Mouse (Mus musculus): Measurements from ENCODE around the gene Tmem203.
A peak's percentile ranks its signal among the peaks of the same experiment; 100 is the strongest.
"Not testable (repeated sequence)": the region's sequence is repeated elsewhere in the genome, so short reads cannot be mapped to it uniquely, and the experiment has no call there.

Tmem203 gene

DNA sequence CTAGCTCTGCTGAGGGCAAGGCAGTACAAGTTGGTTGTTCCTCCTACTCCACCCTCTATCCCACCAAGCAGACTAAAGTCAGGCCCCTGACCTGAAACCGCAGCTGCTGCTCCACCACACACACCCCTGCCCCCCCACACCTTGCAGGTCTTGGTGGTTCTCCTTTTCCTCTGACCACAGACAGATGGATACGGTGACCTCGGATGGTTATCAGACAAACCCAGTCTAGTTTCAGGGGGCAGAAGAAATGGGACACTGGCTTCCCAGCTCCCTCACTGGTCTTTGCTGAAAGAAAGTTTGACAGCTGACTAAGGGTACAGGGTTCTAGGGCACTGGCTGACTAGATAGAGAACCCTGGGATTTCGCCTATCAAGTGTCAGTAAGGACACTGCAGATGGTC is 21.8 kb upstream of the Tmem203 start:
- DNase-seq (ENCODE audit: extremely low read depth, low read depth, low spot score): no peak

DNA sequence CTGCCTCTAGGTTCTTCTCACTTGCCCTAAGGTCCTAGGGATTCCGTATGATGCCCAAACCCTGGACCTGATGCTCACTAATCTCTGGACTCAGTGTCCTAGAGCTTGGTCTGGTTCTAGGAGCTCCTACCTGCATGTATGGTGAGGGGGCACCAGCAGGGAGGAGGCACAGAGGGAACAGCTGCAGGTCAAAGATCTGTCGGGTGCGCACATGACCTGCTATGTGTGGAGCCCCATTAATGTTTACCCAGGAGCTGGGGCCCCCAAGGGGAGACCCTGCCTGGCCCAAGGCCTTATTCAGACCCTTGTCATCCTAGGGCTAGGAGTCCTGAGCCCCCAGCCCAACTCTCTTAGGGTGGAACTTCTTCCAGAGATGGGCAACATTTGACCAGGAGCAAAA is 21.2 kb upstream of the Tmem203 start, which contains the start of gene Slc34a3:
Slc34a3 (minus strand) TSS at position 315 of the 400 bp plus-strand sequence.
- no peak for DNase-seq (ENCODE audit: extremely low read depth, low read depth, low spot score)

DNA sequence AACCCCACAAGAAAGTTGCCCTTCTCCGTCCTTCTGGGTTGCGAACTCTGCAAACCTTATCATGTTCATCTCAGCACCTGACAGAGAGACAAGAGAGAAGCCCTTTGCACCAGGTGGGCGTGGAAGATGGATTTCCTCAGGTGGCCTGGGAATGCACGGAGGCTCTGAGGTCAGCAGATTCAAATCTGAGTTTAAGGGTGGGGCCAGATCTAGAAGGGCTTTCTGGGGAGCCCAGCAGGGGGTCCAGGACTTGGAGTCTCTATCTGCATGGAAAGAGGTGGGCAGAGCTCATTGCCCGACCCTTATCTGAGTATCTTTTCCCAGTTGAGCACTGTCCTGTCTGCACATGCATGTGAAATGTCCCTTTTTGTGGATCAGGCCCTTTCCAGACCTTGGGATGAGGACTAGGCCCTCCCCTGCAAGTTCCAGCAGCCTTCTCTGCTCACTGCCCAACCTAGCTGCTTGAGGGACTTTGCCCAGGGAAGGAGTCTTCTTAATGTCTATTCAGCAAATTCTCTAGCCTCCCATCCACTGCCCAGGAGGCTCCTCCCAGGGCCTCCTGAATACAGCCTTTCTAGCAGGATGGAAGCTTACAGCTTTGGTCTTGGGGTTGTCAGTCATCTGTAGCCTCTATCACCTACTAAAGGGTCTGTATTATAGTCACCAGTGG is 20.6 kb upstream of the Tmem203 start:
- DNase-seq (ENCODE audit: extremely low read depth, low read depth, low spot score): no peak

DNA sequence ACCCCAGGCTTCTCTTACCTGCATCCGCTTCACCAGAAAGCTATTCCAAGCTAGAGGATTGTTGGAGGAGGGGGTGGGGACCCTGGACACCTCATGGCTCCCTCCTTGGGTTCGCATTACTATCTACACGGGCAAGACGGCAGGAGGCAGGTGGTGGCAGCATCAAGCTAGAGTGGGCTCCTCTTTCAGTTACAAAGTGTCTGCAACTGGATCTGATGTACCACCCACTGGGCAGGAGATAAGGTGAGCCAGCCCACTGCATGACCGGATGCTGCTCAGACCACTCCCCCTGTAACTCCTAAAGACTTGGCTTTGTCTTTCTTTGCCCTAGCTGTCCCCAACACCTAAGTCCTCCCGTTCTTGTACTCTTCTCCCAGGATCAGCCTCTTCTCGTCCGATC is 18.6 kb upstream of the Tmem203 start, which contains the start of gene Rnf224:
Rnf224 (minus strand) TSS at position 174 of the 400 bp plus-strand sequence.
- DNase-seq (ENCODE audit: extremely low read depth, low read depth, low spot score): no peak

DNA sequence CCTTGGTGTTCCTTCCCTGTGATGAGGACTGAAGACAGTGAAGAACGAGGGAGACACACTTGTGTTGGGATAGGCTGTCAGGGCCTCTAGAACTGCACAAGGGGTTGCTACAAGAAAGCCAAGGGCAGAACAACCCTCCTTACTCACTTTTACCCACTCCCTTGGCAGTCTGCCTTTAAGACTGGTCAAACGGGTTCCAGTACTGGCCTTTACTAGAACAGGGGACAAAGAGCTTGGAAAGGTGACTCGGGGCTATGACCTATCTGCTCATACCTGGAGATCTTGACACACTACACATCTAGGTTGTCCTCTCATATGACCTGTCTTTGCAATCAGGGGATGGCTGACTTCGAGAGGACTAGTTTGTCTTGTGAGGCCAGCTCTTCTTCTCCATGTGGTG is 17.7 kb upstream of the Tmem203 start:
- DNase-seq (ENCODE audit: extremely low read depth, low read depth, low spot score): peak; percentile 77

DNA sequence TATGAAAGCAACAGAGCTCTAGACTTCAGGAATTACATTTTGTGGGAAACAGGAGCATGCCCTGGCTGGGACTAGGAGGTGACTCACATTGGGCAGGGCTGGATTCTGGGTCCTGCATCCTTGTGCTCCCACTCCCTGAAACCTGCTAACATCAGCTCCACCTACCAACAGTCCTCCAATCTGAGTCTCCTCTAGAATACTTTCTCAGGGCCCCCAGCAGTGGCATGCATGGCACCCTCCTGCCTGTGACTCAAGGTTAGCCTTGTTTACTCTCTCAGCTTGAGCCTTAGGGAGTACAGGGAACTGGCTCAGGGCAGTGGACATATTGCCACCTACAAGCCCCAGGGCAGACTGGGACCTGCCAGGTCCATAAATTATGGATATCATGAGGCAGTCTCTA is 17.1 kb upstream of the Tmem203 start:
- DNase-seq (ENCODE audit: extremely low read depth, low read depth, low spot score): no peak

DNA sequence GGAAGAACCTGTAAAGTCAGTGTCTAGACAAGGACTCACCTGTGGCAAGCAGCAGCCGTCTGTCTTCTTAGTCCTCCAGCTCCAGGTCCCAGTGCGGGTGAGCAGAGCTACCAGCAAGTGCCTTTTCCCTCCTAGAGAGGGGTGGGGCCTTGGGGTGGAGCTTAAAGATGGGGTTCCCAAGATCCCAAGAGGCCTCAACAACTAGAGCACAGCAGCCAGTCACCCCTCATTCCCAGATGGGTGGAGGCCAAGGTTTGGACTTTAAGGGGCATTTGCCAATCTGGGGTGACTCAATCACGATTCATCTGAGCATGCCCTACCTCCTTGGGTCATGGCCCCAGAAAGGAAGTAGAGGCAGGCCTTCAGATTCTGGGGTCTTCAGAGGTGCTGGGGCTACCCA is 15.5 kb upstream of the Tmem203 start:
- DNase-seq (ENCODE audit: extremely low read depth, low read depth, low spot score): no peak

DNA sequence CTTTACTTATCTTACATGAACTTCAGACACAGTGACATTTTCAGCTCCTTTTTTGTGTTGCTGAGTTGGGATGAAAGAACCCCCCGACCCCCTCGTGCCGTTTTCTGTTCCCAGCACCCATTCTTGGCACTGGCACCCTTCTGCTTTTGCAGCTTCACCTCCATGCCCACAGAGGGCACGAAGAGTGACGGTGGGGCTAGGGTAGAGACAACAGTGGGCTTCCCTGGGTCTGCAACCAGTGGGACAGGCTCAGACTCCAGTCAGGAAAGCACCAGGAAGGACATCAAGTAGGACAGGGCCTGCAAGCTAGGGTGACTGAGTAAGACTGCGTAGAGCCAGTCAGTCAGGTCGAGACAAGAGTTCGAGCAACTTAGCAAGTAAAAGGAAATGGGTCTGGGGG is 14.9 kb upstream of the Tmem203 start:
- DNase-seq (ENCODE audit: extremely low read depth, low read depth, low spot score): no peak

DNA sequence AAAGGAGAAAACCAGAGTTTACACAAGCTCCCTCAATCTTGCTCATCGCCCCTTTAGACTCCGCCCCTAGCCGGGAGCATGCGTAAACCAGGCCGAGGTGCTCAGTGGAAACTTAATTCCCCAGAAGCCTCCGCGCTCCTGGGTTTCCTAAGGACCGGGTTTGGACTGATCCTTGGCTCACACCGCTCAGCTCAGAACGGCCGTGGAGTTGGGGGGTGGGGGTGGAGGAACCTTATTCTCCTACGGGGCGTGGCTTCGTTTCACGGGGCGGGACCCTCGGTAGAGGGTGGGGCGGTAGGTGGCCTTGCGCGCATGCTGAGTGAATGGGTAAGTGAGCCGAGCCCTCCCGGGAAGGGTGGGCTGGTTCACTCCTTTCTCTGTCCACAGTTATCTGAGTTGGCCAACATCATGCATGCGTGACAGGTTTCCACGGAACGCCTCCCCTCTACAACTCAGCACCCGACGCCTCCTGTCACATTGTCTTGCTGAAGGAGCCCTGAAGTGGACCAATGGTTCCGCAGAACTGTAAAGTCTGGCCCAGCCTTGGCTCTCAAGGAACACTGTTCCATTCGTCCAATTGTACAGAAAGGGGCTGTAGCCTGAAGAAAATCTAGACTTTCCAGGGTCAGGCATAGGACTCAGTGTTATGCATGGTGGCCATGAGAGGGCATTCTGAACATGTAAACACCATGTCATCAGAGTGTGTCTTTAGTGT is 14.4 kb upstream of the Tmem203 start:
- DNase-seq (ENCODE audit: extremely low read depth, low read depth, low spot score): no peak

DNA sequence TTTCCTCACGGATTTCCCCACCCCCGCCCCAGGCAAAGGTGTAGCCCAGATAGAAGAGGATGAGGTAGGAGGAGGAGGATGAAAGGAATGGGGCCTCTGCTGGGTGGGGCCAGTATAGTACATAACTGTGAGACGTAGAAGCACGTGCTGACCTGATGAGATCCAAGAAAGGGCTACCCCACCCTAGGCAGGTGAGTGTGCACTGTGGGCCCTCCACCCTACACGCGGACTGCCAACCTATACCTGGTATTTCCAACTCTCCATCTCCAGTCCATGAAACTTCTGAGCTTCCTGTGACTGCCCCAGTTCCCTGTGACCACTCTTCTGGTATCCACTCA is 13.8 kb upstream of the Tmem203 start:
- no peak for DNase-seq (ENCODE audit: extremely low read depth, low read depth, low spot score)

DNA sequence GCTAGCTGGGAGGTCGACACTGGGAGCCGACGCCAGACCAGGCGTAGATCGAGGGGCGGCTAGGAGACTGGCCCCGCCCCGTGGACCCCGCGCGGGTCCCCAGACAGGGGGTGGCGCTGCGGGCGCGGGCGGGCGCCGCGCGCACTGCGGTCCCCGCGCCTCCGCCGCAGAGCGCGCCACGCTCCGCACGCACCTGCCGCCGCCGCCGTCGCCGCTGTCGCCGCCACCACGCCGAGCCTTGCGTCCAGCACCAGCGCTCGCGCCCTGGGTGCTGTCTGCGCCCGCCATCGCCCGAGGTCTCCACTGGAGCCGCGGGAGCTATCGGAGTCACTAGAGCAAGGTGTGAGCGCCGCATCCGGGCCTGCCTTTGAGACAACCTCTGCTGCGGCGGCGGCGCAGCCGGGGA is 13.1 kb upstream of the Tmem203 start, which contains the start of the genes Rnf208 and Cysrt1:
Rnf208 (plus strand) TSS at position 155 of the 406 bp plus-strand sequence.
Cysrt1 (minus strand) TSS at position 352 of the 406 bp plus-strand sequence.
- DNase-seq (ENCODE audit: extremely low read depth, low read depth, low spot score): no peak

DNA sequence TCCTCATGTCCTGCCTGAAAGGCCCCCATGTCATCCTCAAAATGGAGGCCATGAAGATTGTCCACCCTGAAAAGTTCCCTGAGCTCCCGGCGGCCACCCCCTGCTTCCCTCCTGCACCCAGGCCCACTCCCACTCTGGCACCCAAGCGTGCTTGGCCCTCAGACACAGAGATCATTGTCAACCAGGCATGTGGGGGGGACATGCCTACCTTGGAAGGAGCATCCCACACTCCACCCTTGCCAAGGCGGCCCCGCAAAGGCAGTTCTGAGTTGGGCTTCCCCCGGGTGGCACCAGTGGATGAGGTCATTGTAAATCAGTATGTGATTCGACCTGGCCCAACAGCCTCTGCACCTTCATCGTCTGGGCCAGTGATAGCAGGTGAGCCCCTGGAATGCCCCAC is 11.9 kb upstream of the Tmem203 start:
- DNase-seq (ENCODE audit: extremely low read depth, low read depth, low spot score): no peak

DNA sequence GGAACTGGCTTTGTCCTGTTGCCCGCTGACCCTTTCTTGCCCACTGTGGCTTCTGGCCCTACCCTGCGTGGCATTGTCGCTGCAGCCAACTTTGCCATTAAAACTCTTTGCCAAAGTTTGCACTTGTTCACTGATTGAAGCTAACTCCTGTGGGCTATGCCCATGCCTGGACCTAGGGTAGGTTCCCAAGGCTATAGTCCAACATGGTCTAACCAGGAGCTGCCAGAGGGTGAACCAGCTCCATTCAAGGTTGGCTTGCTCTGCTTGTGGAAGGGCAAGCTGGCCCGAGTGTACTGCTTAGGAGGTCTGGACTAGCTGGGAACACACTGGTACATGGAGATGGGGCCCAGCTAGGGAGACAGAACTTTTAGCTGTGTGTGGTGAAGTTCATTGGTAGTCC is 11.1 kb upstream of the Tmem203 start:
- no peak for DNase-seq (ENCODE audit: extremely low read depth, low read depth, low spot score)

DNA sequence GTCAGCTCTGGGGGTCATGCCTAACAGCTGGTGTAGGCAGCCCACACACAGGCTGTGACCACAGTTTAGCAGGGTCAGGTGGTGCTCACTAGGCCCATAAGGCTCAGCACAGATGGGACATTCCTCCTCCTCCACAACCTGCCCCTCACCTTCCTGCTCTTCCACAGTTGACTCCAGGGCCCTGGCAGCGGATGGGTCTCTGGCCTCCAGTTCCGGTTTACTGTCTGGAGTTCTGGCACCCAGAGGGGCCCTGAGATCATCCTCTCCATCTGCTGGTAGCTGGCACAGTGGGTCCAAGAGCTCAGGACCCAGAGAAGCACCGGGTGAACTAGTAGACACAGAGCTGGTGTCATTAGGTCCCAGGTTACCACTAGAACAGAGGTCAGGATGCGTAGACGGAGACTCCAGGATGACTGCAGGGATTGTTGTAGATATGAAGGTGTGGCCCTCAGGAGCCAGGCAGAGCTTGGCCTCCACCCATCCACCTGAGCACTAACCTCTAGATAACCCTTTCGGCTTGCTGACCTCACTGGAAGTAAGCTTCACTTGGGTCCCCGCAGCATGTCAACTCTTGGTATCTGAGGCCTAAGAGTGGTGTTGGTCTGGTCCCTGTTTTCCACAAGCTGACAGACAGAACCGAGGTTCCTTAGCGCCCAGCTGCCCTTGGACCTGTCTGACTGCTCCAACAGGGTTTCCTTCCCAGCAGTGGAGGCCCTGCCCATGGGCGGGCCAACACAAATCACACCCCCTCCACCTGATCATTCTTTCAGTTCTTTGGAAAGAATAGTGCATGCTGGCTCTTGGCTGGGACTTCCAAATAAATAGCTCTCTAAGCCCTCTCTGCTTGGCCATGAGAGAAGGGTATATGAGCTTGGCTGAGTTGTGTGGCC is 8.8 kb upstream of the Tmem203 start, which contains the start of gene AL732309.1:
AL732309.1 (minus strand) TSS at position 681 of the 890 bp plus-strand sequence.
- no peak for DNase-seq (ENCODE audit: extremely low read depth, low read depth, low spot score)

DNA sequence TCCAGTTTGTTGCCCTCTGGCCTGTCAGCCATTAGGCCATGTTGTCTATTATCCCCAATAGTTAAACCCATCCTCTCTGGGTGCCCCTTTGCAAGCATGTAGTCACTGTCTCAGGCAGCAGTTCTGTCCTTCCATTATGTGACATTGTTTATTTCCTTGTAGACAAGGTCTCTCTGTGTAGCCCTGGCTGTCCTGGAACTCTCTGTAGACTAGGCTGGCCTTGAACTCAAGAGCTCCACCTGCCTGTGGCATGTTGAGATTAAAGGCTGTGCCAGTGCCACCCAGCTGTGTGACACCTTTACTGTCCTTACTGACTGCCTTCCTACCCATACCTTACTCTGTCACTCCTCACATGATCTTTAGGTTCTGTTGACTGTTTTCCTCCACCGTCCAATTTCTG is 2.9 kb upstream of the Tmem203 start:
- no peak for DNase-seq (ENCODE audit: extremely low read depth, low read depth, low spot score)

DNA sequence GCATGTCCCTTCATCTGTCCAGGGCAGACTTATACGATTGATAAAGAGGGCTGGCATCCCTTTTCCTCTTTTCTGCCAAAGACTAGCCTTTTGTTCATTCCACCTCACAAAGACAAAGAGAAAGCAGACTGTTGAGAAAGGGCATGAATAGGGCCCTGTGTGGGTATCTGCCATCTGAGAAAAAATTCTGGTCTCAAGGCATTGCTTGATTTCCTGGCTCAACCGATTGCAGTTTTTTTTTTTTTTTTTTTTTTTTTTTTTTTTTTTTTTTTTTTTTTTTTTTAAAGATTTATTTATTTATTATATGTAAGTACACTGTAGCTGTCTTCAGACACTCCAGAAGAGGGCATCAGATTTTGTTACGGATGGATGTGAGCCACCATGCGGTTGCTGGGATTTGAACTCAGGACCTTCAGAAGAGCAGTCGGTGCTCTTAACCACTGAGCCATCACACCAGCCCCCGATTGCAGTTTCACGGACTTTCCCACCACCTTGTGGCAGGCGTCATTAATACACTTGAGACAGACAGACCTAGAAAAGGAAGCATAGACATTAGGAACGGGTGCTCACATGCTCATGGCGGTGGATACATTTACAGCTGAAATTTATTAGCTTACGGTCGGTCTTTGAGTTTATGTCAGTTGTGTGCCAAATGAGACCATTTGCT is 1.3 kb downstream of the Tmem203 start:
- DNase-seq (ENCODE audit: extremely low read depth, low read depth, low spot score): not testable (repeated sequence)

DNA sequence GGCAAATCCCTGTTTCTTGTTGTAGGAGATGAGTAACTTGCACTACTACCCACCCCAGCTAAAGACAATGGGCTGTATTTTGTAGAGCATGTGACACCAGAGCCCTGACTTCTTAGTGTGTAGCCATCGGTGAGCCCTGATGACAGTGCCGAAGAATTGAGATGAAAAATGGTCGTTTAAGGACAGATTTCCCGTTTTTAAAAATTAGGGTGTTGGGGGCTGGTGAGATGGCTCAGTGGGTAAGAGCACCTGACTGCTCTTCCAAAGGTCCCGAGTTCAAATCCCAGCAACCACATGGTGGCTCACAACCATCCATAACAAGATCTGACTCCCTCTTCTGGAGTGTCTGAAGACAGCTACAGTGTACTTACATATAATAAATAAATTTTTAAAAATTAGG is 2.0 kb downstream of the Tmem203 start:
- DNase-seq (ENCODE audit: extremely low read depth, low read depth, low spot score): not testable (repeated sequence)

DNA sequence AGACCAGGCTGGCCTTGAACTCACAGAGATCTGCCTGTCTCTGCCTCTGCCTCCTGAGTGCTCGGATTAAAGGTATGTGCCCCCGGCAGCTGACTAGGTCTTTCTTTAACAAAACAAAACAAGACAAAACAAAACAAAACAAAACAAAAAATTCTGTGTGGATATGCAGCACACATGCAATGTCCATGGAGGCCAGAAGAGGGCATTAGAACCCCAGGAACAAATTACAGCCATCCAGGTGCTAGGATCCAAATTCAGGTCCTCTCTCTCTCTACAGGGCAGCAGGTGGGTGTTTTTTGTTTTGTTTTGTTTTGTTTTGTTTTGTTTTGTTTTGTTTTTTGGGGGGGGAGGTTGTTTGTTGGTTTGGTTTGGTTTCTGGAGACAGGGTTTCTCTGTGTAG is 3.6 kb downstream of the Tmem203 start:
- DNase-seq (ENCODE audit: extremely low read depth, low read depth, low spot score): no peak

DNA sequence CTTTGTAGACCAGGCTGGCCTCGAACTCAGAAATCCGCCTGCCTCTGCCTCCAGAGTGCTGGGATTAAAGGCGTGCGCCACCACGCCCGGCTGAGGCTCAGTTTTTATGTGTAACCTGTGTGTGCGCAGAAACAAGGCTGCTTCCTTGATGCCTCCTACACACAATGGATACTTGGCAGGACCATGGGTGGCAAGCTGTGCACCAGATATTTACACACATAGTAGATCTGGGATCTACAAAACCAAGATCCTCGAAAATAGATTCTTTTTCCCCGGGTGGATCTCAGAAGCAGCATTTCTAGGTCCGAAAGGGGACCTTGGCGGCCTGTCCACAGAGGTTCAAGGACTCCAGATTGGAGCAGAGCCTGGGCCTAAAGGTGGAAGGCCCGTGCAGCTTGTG is 6.6 kb downstream of the Tmem203 start:
- DNase-seq (ENCODE audit: extremely low read depth, low read depth, low spot score): no peak

DNA sequence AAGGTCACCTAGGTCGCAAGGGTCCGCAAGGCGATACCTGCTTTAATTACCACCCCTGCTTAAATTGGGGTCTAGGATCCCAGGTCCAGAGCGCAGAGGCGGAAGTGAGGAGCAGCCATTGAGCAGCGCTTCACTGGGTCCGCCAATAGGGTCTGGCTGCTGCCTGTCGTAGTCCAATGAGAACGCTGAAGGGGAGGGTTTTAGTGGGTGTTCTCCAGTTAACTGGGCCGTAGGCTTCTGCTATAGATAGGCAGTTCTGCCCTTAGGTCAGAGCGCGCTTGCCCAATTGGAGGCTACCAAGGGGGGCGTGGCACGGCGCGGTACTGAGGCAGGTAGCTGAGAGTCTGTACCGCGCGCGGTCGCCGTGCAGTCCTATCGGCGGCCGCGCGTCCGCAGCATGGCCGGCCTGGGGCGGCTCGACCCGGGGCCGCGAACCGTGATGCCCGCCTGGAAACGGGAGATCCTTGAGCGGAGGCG is 7.1 kb downstream of the Tmem203 start, which contains the start of gene Tprn:
Tprn (plus strand) TSS at position 328 of the 477 bp plus-strand sequence.
- peak; percentile 93 for DNase-seq (ENCODE audit: extremely low read depth, low read depth, low spot score)
